Mouse (Mus musculus) neural tube, embryonic 15.5 days (tissue): Measurements from ENCODE around the gene Zfp143. TPM values are rescaled to one million over a fixed set of nuclear protein-coding genes. Genes with fewer than 3 reads are reported as not detected.

Source experiments
- polyA plus RNA-seq: library from polyadenylated mRNA; unstranded; fragments of >200 nt; fragmentation: Nextera tagmentation; extraction: Ambion mirVana; gene quantifications from 2 replicates; pipeline ENCODE4 v1.2.1, GENCODE M21; 2015

Zfp143 gene
- polyA plus RNA-seq, 1 experiment from 2014 or later, result 12.6 TPM

Other genes with a start within 250 kb of the Zfp143 start
- gene Scube2, start 195.5 kb upstream of the Zfp143 start, polyA plus RNA-seq, result 3.2 and 3.5 TPM in 2 replicates
- gene Dennd5a, start 100.7 kb upstream of the Zfp143 start, polyA plus RNA-seq, result 34.4 and 39.2 TPM in 2 replicates
- 62.6 and 65.2 TPM in 2 replicates for gene Tmem41b, start 74.3 kb upstream of the Zfp143 start, polyA plus RNA-seq
- gene Ipo7, start 42.9 kb upstream of the Zfp143 start, polyA plus RNA-seq, result 43.6 and 44.8 TPM in 2 replicates
- gene Wee1, start 60.8 kb downstream of the Zfp143 start, polyA plus RNA-seq, result 5.4 and 8.6 TPM in 2 replicates
- gene Swap70, start 160.5 kb downstream of the Zfp143 start, polyA plus RNA-seq, result 11.9 and 17.2 TPM in 2 replicates